Mouse (Mus musculus) megakaryocyte, embryonic 14.5 days (primary cell): ENCODE data around the gene Myo1h.

Experiments
- FLI1 ChIP-seq: IDR thresholded peaks from 2 replicates; pipeline ENCODE4 v1.6.1; 2012; ENCODE audit warnings: low read length, inconsistent platforms, mixed read lengths
- GATA1 ChIP-seq: IDR thresholded peaks from 3 replicates; pipeline ENCODE4 v1.6.1; 2012; ENCODE audit warnings: mixed read lengths, low read length, inconsistent platforms, borderline replicate concordance

DNA sequence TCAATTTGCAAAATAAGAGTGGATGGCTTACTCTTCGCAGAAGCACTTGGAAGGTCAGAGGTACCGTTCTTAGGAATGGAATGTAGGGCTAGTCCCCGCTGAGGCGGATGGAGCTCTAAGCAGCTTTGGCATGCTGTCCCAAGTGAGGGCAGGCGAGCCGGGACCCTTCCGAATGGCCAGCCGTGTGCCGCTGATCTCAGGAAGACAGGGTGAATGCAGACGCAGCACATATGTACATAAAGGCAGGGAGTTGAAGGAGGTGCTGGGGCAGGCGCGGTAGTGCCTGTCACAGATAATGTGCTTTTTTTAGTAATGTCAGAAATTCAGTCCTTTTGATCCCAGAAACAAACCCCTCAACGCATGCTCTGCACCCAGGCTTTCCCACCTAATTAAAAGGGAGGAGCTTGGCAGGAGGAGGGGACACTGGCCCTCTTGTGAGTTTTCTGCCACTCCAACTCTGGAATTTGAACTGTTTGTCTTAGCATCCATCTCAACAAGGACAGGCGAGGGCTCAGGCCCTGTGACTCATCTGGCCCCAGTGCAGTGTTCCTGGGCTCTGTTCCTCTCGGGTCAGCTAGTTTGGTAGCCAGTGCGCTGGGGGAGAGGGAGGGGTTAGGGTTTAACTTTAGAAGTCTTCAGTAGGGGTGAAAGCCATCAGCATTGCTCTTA is 124.2 kb downstream of the Myo1h start:
- TF ChIP-seq GATA1 (no peak), FLI1 (no peak)
